Mouse (Mus musculus) thymus, adult 2 months (tissue): ENCODE results near the gene Ryr3. TPM values are rescaled to one million over a fixed set of nuclear protein-coding genes. Genes with fewer than 3 reads are reported as not detected.

ENCODE experiments used
- DNase-seq: peaks from one replicate; pipeline ENCODE4 v3.0.0; 2021
- H3K27ac ChIP-seq: fragments of 200-500 bp; 2 replicates; pipeline ENCODE4 v1.5.1; 2012; ENCODE audit warnings: low read length, control low read depth; ENCODE audit not compliant: control insufficient read depth, insufficient read depth
- H3K27me3 ChIP-seq: fragments of 200-500 bp; 2 replicates; pipeline ENCODE4 v1.6.1; 2012; ENCODE audit warnings: mild to moderate bottlenecking, low read length, moderate library complexity, mixed read lengths; ENCODE audit not compliant: control insufficient read depth, insufficient read depth
- H3K36me3 ChIP-seq: fragments of 200-500 bp; 2 replicates; pipeline ENCODE4 v1.6.1; 2012; ENCODE audit warnings: mild to moderate bottlenecking, low read length, moderate library complexity; ENCODE audit not compliant: control insufficient read depth, insufficient read depth
- H3K4me1 ChIP-seq: fragments of 200-500 bp; replicated peaks from 2 replicates; pipeline ENCODE4 v1.6.1; 2012; ENCODE audit warnings: low read length; ENCODE audit not compliant: control insufficient read depth, insufficient read depth
- H3K4me3 ChIP-seq: fragments of 200-500 bp; 2 replicates; pipeline ENCODE4 v1.5.1; 2012; ENCODE audit warnings: mild to moderate bottlenecking, low read length, control low read depth, moderate library complexity; ENCODE audit not compliant: control insufficient read depth, insufficient read depth
- CTCF ChIP-seq: fragments of 200-500 bp; IDR thresholded peaks from 2 replicates; pipeline ENCODE4 v1.5.1; 2012; ENCODE audit warnings: mild to moderate bottlenecking, control low read depth, low read length, moderate library complexity, borderline replicate concordance; ENCODE audit not compliant: control insufficient read depth, poor library complexity, insufficient read depth; ENCODE audit errors: extremely low read depth
- POLR2A ChIP-seq: fragments of 200-500 bp; IDR thresholded peaks from 2 replicates; pipeline ENCODE4 v1.6.1; 2012; ENCODE audit warnings: mild to moderate bottlenecking, low read length, control low read depth, moderate library complexity; ENCODE audit not compliant: control insufficient read depth, poor library complexity, insufficient read depth; ENCODE audit errors: extremely low read depth
- WGBS: fragments of 180-500 bp; shearing (Covaris S2); methylation state at CpG from one replicate; pipeline ENCODE4 v1.1.7; 2018; 5-methylcytosine and 5-hydroxymethylcytosine counted together
- polyA plus RNA-seq: library from polyadenylated mRNA; depleted of rRNA; stranded (reverse); fragments of >200 nt; gene quantifications from 2 replicates; pipeline ENCODE4 v1.2.3, GENCODE M21; 2012

The Ryr3 gene
- polyA plus RNA-seq, 1 experiment, result 0.78 TPM

GRCm38 (mm10) chr2:112614375-112614774 lies 602.5 kb downstream of the Ryr3 start:
- Histone ChIP-seq H3K4me1 (no peaks in the 10 kb centered on the region), H3K27me3 (no peaks in the 10 kb centered on the region), H3K27ac (no peak overlapping the region), H3K4me3 (no peak overlapping the region), H3K36me3 (no peaks in the 10 kb centered on the region)
- no peak for DNase-seq
- WGBS, result 96% methylated on average over 7 of the region's 7 CpGs
- TF ChIP-seq POLR2A, result no peak
- no peak for TF ChIP-seq CTCF

DNA sequence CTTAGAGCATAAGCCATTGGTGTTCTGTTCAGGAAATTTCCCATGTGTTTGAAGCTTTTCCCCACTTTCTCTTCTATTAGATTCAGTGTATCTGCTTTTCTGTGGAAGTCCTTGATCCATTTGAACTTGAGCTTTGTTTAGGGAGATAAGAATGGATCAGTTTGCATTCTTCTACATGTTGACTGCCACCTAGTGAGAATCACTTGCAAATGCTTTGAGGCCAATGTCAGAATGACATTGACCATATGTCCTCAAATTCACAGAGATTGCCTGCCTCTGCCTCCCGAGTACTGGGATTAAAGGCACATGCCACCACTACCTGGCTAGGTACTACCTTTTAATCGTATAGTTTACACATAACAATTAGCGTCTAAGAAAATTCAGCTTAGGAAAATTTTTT lies 604.3 kb downstream of the Ryr3 start:
- no peak overlapping the region for H3K27ac ChIP-seq
- DNase-seq, result no peak
- no peaks in the 10 kb centered on the region for H3K27me3 ChIP-seq
- no peak for TF ChIP-seq POLR2A
- no peak for TF ChIP-seq CTCF
- 93% methylated on average over 3 of the region's 3 CpGs for WGBS
- H3K4me1 ChIP-seq, result no peaks in the 10 kb centered on the region
- H3K4me3 ChIP-seq, result no peak overlapping the region
- H3K36me3 ChIP-seq, result no peaks in the 10 kb centered on the region

GRCm38 (mm10) chr2:112606536-112606935 lies 610.4 kb downstream of the Ryr3 start:
- no peaks in the 10 kb centered on the region for H3K27me3 ChIP-seq
- 86% methylated on average over 3 of the region's 3 CpGs for WGBS
- no peak overlapping the region for H3K27ac ChIP-seq
- H3K36me3 ChIP-seq, result no peaks in the 10 kb centered on the region
- TF ChIP-seq POLR2A (no peak), CTCF (no peak)
- H3K4me1 ChIP-seq, result no peaks in the 10 kb centered on the region
- no peak overlapping the region for H3K4me3 ChIP-seq
- no peak for DNase-seq

DNA sequence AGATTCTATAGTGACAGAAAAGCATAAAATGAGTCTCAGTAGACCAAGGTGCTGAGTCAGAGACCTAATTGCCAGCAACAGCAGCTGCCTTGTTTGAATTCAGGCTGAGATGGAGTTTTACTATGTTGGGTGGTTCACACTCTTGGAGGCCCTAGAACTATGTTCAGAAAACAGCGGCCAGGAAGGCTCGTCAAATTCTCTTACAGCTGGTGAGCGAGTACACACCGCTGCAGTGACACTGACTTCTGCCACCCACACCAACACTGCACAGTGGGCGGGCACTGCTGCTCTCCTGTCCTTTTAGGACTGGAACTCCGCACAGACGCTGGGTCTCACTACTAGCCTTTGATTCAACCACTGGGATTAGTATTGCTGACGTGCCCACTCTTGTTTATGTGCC lies 614.4 kb downstream of the Ryr3 start:
- Histone ChIP-seq H3K4me1 (no peaks in the 10 kb centered on the region), H3K27ac (no peak overlapping the region), H3K27me3 (no peaks in the 10 kb centered on the region), H3K4me3 (no peak overlapping the region), H3K36me3 (no peaks in the 10 kb centered on the region)
- no peak for DNase-seq
- 91% methylated on average over 8 of the region's 8 CpGs for WGBS
- TF ChIP-seq CTCF (no peak), POLR2A (no peak)

- H3K4me1 ChIP-seq, result no peaks in the 10 kb centered on the region
- no peak overlapping the region for H3K27ac ChIP-seq
- H3K36me3 ChIP-seq, result no peaks in the 10 kb centered on the region
- H3K27me3 ChIP-seq, result no peaks in the 10 kb centered on the region
- DNase-seq, result no peak
- 87% methylated on average over 10 of the region's 10 CpGs for WGBS
- no peak for TF ChIP-seq POLR2A
- no peak for TF ChIP-seq CTCF
- no peak overlapping the region for H3K4me3 ChIP-seq
These were observed 616.7 kb downstream of the Ryr3 start for GRCm38 (mm10) chr2:112600222-112600621.

DNA sequence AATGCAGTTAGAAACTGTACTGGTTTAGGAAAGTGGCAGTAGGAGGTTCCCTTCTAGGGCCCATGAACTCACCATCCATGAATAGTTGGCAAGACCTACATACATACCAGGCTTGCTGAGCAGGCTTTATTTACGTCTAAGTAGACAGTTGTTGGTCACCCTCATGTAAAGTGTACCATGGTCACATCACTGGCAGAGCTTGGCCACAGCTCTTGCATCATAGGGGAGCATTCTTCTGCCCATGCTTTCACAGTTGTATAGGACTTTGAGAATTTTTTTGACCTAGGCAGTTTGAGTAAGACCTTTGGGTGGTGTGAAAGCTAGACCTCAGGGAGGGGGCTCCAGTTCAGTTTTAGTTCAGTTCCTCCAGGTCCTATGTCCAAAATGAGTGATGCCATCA lies 619.8 kb downstream of the Ryr3 start:
- no peak for TF ChIP-seq CTCF
- no peak for TF ChIP-seq POLR2A
- Histone ChIP-seq H3K36me3 (no peaks in the 10 kb centered on the region), H3K27ac (no peak overlapping the region), H3K4me3 (no peak overlapping the region), H3K4me1 (no peaks in the 10 kb centered on the region), H3K27me3 (no peaks in the 10 kb centered on the region)
- no peak for DNase-seq
- 93% methylated on average over 1 of the region's 1 CpGs for WGBS

DNA sequence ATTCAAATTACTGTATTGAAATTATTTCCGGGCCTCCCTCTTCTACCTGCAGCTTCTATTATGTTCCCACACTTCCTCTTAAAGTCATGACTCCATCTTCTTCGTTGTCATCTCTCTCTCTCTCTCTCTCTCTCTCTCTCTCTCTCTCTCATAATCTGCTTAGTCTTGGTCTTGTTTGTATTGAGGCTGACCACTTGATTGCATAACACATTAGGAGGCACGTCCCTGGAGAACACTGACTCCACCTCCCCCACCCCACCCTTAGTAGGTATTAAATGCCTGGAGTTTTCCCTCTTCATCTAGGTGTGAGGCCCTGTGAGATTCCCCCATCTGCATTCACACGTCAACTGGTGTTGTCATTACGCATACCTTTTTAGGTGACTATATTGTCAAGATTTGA lies 620.5 kb downstream of the Ryr3 start:
- Histone ChIP-seq H3K4me1 (no peaks in the 10 kb centered on the region), H3K4me3 (no peak overlapping the region), H3K36me3 (no peaks in the 10 kb centered on the region), H3K27ac (no peak overlapping the region), H3K27me3 (no peaks in the 10 kb centered on the region)
- DNase-seq, result no peak
- 82% methylated on average over 5 of the region's 5 CpGs for WGBS
- TF ChIP-seq POLR2A (no peak), CTCF (no peak)
